Mouse (Mus musculus): ENCODE results near the gene Kansl1.
"Not testable (repeated sequence)": the region's sequence is repeated elsewhere in the genome, so short reads cannot be mapped to it uniquely, and the experiment has no call there.

Kansl1 gene

GRCm38 (mm10) chr11:104468751-104469268, at the start of gene Kansl1:
Gene Kansl1 (minus strand): TSS chr11:104468861.
- DNase-seq (ENCODE audit: low read depth), result no peak

- DNase-seq (ENCODE audit: low read depth), result no peak
These were observed 43.8 kb upstream of the Kansl1 start for GRCm38 (mm10) chr11:104512436-104512835.

- DNase-seq (ENCODE audit: low read depth), result peak; percentile 18
These were observed 41.9 kb upstream of the Kansl1 start for GRCm38 (mm10) chr11:104510606-104511005.

GRCm38 (mm10) chr11:104508455-104508854, 39.8 kb upstream of the Kansl1 start:
- no peak for DNase-seq (ENCODE audit: low read depth)

- no peak for DNase-seq (ENCODE audit: low read depth)
These were observed 19.6 kb upstream of the Kansl1 start for GRCm38 (mm10) chr11:104488292-104488691.

- DNase-seq (ENCODE audit: low read depth), result no peak
These were observed 13.3 kb upstream of the Kansl1 start for GRCm38 (mm10) chr11:104481971-104482370.

GRCm38 (mm10) chr11:104479505-104479904, 10.8 kb upstream of the Kansl1 start:
- no peak for DNase-seq (ENCODE audit: low read depth)

GRCm38 (mm10) chr11:104469371-104469835, 742 bp upstream of the Kansl1 start:
- DNase-seq (ENCODE audit: low read depth), result peak; percentile 68

GRCm38 (mm10) chr11:104467698-104468097, 963 bp downstream of the Kansl1 start:
- no peak for DNase-seq (ENCODE audit: low read depth)

GRCm38 (mm10) chr11:104461551-104461950, 7.1 kb downstream of the Kansl1 start:
- peak; percentile 57 for DNase-seq (ENCODE audit: low read depth)

- DNase-seq (ENCODE audit: low read depth), result no peak
These were observed 9.0 kb downstream of the Kansl1 start for GRCm38 (mm10) chr11:104459671-104460070.

- DNase-seq (ENCODE audit: low read depth), result no peak
These were observed 10.2 kb downstream of the Kansl1 start for GRCm38 (mm10) chr11:104458507-104458906.

- DNase-seq (ENCODE audit: low read depth), result no peak
These were observed 16.0 kb downstream of the Kansl1 start for GRCm38 (mm10) chr11:104452709-104453108.

- no peak for DNase-seq (ENCODE audit: low read depth)
These were observed 17.4 kb downstream of the Kansl1 start for GRCm38 (mm10) chr11:104451239-104451638.

- DNase-seq (ENCODE audit: low read depth), result not testable (repeated sequence)
These were observed 20.2 kb downstream of the Kansl1 start for GRCm38 (mm10) chr11:104448499-104448898.

GRCm38 (mm10) chr11:104445538-104445937, 23.1 kb downstream of the Kansl1 start:
- no peak for DNase-seq (ENCODE audit: low read depth)

- no peak for DNase-seq (ENCODE audit: low read depth)
These were observed 23.6 kb downstream of the Kansl1 start for GRCm38 (mm10) chr11:104445044-104445443.

GRCm38 (mm10) chr11:104443359-104443758, 25.3 kb downstream of the Kansl1 start:
- DNase-seq (ENCODE audit: low read depth), result no peak

- DNase-seq (ENCODE audit: low read depth), result peak; percentile 84
These were observed 26.1 kb downstream of the Kansl1 start for GRCm38 (mm10) chr11:104442333-104443136.

- peak; percentile 29 for DNase-seq (ENCODE audit: low read depth)
These were observed 27.0 kb downstream of the Kansl1 start for GRCm38 (mm10) chr11:104441475-104442332.

- DNase-seq (ENCODE audit: low read depth), result no peak
These were observed 27.9 kb downstream of the Kansl1 start for GRCm38 (mm10) chr11:104440521-104441474.

All from fibroblast of lung, adult 2 months (primary cell).